Mouse (Mus musculus) C2C12 (cell line): ENCODE measurements around the gene Capns2.

ENCODE experiments used
- CEBPB ChIP-seq: IDR thresholded peaks from one replicate; pipeline ENCODE4 v1.6.1; 2011; ENCODE audit warnings: low read depth, mild to moderate bottlenecking, control low read depth, moderate library complexity
- CTCF ChIP-seq: IDR thresholded peaks from one replicate; pipeline ENCODE4 v1.5.1; 2011; ENCODE audit not compliant: control insufficient read depth, insufficient read depth, insufficient read length
- FOSL1 ChIP-seq: IDR thresholded peaks from one replicate; pipeline ENCODE4 v1.8.0; 2011; ENCODE audit warnings: mild to moderate bottlenecking, low read length; ENCODE audit not compliant: poor library complexity, insufficient read depth, severe bottlenecking
- MAX ChIP-seq: IDR thresholded peaks from one replicate; pipeline ENCODE4 v1.6.1; 2011; ENCODE audit warnings: mild to moderate bottlenecking, control low read depth
- MYOD1 ChIP-seq: IDR thresholded peaks from one replicate; pipeline ENCODE4 v1.6.1; 2011; ENCODE audit warnings: low read depth; ENCODE audit not compliant: control insufficient read depth, insufficient read length
- USF1 ChIP-seq: IDR thresholded peaks from one replicate; pipeline ENCODE4 v1.6.1; 2011; ENCODE audit warnings: low read depth, mild to moderate bottlenecking, control low read depth, moderate library complexity

GRCm38 (mm10) chr8:92881247-92881646 is 20.0 kb upstream of the Capns2 start:
- TF ChIP-seq CTCF = no peak
- TF ChIP-seq USF1 = no peak
- no peak for TF ChIP-seq MAX
- TF ChIP-seq CEBPB = no peak
- no peak for TF ChIP-seq MYOD1
- no peak for TF ChIP-seq FOSL1
